In the genomic region with DNA sequence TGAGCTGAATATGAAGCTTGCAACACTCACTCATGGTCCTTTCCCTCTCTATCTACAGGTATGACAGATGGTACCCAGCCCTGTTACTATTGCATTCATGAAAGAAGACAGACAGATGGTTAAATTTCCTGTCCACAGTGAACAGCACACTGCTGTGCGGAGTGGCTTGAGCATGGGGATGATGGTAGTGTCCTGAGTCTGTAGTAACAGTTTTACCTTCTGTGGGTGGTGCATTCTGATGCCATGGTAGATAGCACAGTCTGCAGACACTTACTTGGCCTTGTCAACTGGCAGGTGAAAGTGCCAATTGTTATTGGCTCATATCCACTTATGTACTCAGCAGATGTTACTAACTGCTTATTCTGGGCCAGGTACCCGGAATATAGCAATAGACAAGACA, we compare ENCODE assay signal across 22 mouse cellular contexts.
A peak's percentile ranks its signal among the peaks of the same experiment; 100 is the strongest.
DNase-seq lines count a peak whose midpoint lies in the region; ATAC-seq and TF ChIP-seq lines count a peak whose summit lies in the region.
"Had no signal": no experiment of that assay in that cellular context is flagged by ENCODE, and none has a peak within 500 bp of the region (broad histone marks: within the 10 kb centered on the region; RNA-seq: fewer than 3 reads in every experiment).

No protein-coding gene starts in this region.

- 0 out of 2 replicates have a peak, but pooled peaks cover 2% of the 10 kb centered on the region for H3K4me1 ChIP-seq in liver, postnatal 0 days (ENCODE audit: insufficient read depth)
- H3K4me1 ChIP-seq in cerebellum, adult 2 months (ENCODE audit: control insufficient read depth, insufficient read depth, low read length): peaks cover 2% of the 10 kb centered on the region; the same call in 1 of the 2 replicates
- H3K4me1 ChIP-seq in hindbrain, embryonic 14.5 days (replicated peaks; ENCODE audit: control insufficient read depth, insufficient read depth, low read length): no peaks in the 10 kb centered on the region
- H3K4me1 ChIP-seq: embryonic facial prominence, embryonic 15.5 days; forebrain, embryonic 15.5 days; heart, embryonic 10.5 days; hindbrain, embryonic 12.5 days had no signal

- DNase-seq in liver, postnatal 0 days: no peak
- DNase-seq in liver: no peak
- peak; percentile 12 to 55 for DNase-seq in cerebellum, adult 2 months
- peak; percentile 21 to 53 for DNase-seq in cerebellum, postnatal 14 days
- DNase-seq in kidney, adult 11 months: no peak
- DNase-seq in frontal cortex, adult 2 months (ENCODE audit: extremely low spot score in 1 of 2, low spot score in 1 of 2): no peak
- no peak for DNase-seq in hindbrain, embryonic 14.5 days (ENCODE audit: low spot score)
- DNase-seq: adrenal gland, adult 2 months; adrenal gland, postnatal 25 days; embryo, embryonic 11 days; gastrocnemius, postnatal 10 days; heart, adult 18-20 months; heart, postnatal 10 days; heart, postnatal 4 days; kidney, adult 18-20 months had no signal

- H3K9me3 ChIP-seq in liver, postnatal 0 days (ENCODE audit: low read length): no peaks in the 10 kb centered on the region
- H3K9me3 ChIP-seq in hindbrain, embryonic 14.5 days (ENCODE audit: control insufficient read depth, low read length): no peaks in the 10 kb centered on the region
- H3K9me3 ChIP-seq: embryonic facial prominence, embryonic 15.5 days; forebrain, embryonic 10.5 days; forebrain, embryonic 15.5 days; heart, embryonic 10.5 days; hindbrain, embryonic 12.5 days had no signal

- 73% methylated on average over 2 of the region's 2 CpGs for WGBS in liver, postnatal 0 days (ENCODE audit: insufficient replicate concordance)
- 22% methylated on average over 2 of the region's 2 CpGs for WGBS in cerebellum, adult 2 months
- WGBS in hindbrain, embryonic 14.5 days: 89% methylated on average over 2 of the region's 2 CpGs

- H3K4me2 ChIP-seq in liver, postnatal 0 days (ENCODE audit: low read depth, low read length): no peak overlapping the region
- no peak overlapping the region for H3K4me2 ChIP-seq in hindbrain, embryonic 14.5 days (replicated peaks)
- H3K4me2 ChIP-seq: embryonic facial prominence, embryonic 15.5 days; forebrain, embryonic 15.5 days; hindbrain, embryonic 12.5 days had no signal

- TF ChIP-seq CTCF in liver, postnatal 0 days (IDR thresholded peaks at IDR 0.05; ENCODE audit: low read depth): no peak
- no peak for TF ChIP-seq CTCF in cerebellum, adult 2 months (IDR thresholded peaks at IDR 0.05; ENCODE audit: borderline replicate concordance, insufficient read depth, low read depth, low read length)

- H3K27me3 ChIP-seq in liver, postnatal 0 days (ENCODE audit: insufficient read depth, low read length): no peaks in the 10 kb centered on the region
- H3K27me3 ChIP-seq in cerebellum, adult 2 months (ENCODE audit: control insufficient read depth, insufficient read depth, low read length): no peaks in the 10 kb centered on the region
- no peaks in the 10 kb centered on the region for H3K27me3 ChIP-seq in hindbrain, embryonic 14.5 days (ENCODE audit: control insufficient read depth, insufficient read depth, low read length)
- H3K27me3 ChIP-seq: embryonic facial prominence, embryonic 15.5 days; forebrain, embryonic 15.5 days; hindbrain, embryonic 12.5 days had no signal

- TF ChIP-seq EP300 in liver, postnatal 0 days (IDR thresholded peaks at IDR 0.05; ENCODE audit: low read depth): no peak

- H3K4me3 ChIP-seq in liver, postnatal 0 days (ENCODE audit: low read depth, low read length): no peak overlapping the region
- no peak overlapping the region for H3K4me3 ChIP-seq in cerebellum, adult 2 months (replicated peaks; ENCODE audit: insufficient read depth, low read depth, low read length)
- no peak overlapping the region for H3K4me3 ChIP-seq in hindbrain, embryonic 14.5 days (replicated peaks; ENCODE audit: low read length)
- H3K4me3 ChIP-seq: embryonic facial prominence, embryonic 15.5 days; erythroblast, embryonic 14.5 days; forebrain, embryonic 10.5 days; forebrain, embryonic 15.5 days; heart, embryonic 10.5 days; hindbrain, embryonic 12.5 days had no signal

- no peak for TF ChIP-seq POLR2A in cerebellum, adult 2 months (IDR thresholded peaks at IDR 0.05; ENCODE audit: borderline replicate concordance, insufficient read depth, low read length)

- H3K9ac ChIP-seq in liver, postnatal 0 days (replicated peaks): no peak overlapping the region
- no peak overlapping the region for H3K9ac ChIP-seq in hindbrain, embryonic 14.5 days
- H3K9ac ChIP-seq: embryonic facial prominence, embryonic 15.5 days; forebrain, embryonic 15.5 days; hindbrain, embryonic 12.5 days had no signal

- peak overlapping the region; percentile 79 for H3K27ac ChIP-seq in liver, postnatal 0 days (ENCODE audit: low read depth)
- H3K27ac ChIP-seq in cerebellum, adult 2 months (ENCODE audit: insufficient read depth, low read length): no peak overlapping the region
- H3K27ac ChIP-seq in hindbrain, embryonic 14.5 days: no peak overlapping the region
- H3K27ac ChIP-seq: embryonic facial prominence, embryonic 15.5 days; forebrain, embryonic 10.5 days; forebrain, embryonic 15.5 days; heart, embryonic 10.5 days; hindbrain, embryonic 12.5 days; hindbrain, postnatal 0 days had no signal

- ATAC-seq in liver, postnatal 0 days: no peak
- no peak for ATAC-seq in hindbrain, embryonic 14.5 days (ENCODE audit: low FRiP score)
- ATAC-seq: forebrain, embryonic 15.5 days; hindbrain, postnatal 0 days had no signal

- H3K36me3 ChIP-seq in liver, postnatal 0 days (replicated peaks; ENCODE audit: insufficient read depth, low read length): no peaks in the 10 kb centered on the region
- H3K36me3 ChIP-seq in hindbrain, embryonic 14.5 days (replicated peaks; ENCODE audit: control insufficient read depth, insufficient read depth): no peaks in the 10 kb centered on the region
- H3K36me3 ChIP-seq: embryonic facial prominence, embryonic 15.5 days; forebrain, embryonic 10.5 days; forebrain, embryonic 15.5 days; heart, embryonic 10.5 days; hindbrain, embryonic 12.5 days had no signal

Comparison
In these comparisons a context has a peak if more than half of its experiments do, and no peak if none do; other contexts are left out.
1. DNase-seq: peak in cerebellum, adult 2 months (2 of 2) and cerebellum, postnatal 14 days (2 of 2); none in liver, postnatal 0 days (single experiment), liver (single experiment), kidney, adult 11 months (single experiment), frontal cortex, adult 2 months (0 of 2) and hindbrain, embryonic 14.5 days (single experiment).